Mouse (Mus musculus) heart, postnatal 36 days (tissue): ENCODE measurements around the gene Mdga2. TPM values are rescaled to one million over a fixed set of nuclear protein-coding genes. Genes with fewer than 3 reads are reported as not detected.

Experiments
- DNase-seq, 2 experiments: peaks; one replicate each; pipeline ENCODE4 v3.0.0; 2021 to 2022
- intact Hi-C: fragments of 180-260 bp; cut with DNase I; formaldehyde crosslinking; loops from one replicate; pipeline ENCODE4 v1.15.1; 2025
- total RNA-seq, 2 experiments: library from RNA; stranded (reverse); gene quantifications; 2 replicates each; pipeline ENCODE4 v1.2.3; 2021

The Mdga2 gene
- total RNA-seq, 2 experiments from 2014 or later: 0.73 to 0.86 TPM

- intact Hi-C loops: no loop called here
- no peak for DNase-seq
Measured at GRCm38 (mm10) chr12:67059136-67060014, 163.0 kb downstream of the Mdga2 start.

- intact Hi-C loops: no loop called here
- DNase-seq: no peak
Measured at GRCm38 (mm10) chr12:67056621-67057020, 165.7 kb downstream of the Mdga2 start.

- DNase-seq: no peak
- intact Hi-C loops: no loop called here
Measured at GRCm38 (mm10) chr12:67045099-67045750, 177.1 kb downstream of the Mdga2 start.

- DNase-seq: no peak
- intact Hi-C loops: no loop called here
Measured at GRCm38 (mm10) chr12:67041865-67042264, 180.5 kb downstream of the Mdga2 start.

GRCm38 (mm10) chr12:67035509-67036261 is 186.7 kb downstream of the Mdga2 start:
- intact Hi-C loops: no loop called here
- DNase-seq: no peak

- intact Hi-C loops: no loop called here
- DNase-seq: no peak
Measured at GRCm38 (mm10) chr12:67017192-67017591, 205.2 kb downstream of the Mdga2 start.

- intact Hi-C loops: no loop called here
- no peak for DNase-seq
Measured at GRCm38 (mm10) chr12:67011368-67011767, 211.0 kb downstream of the Mdga2 start.

- DNase-seq: no peak
- intact Hi-C loops: no loop called here
Measured at GRCm38 (mm10) chr12:67010318-67010717, 212.0 kb downstream of the Mdga2 start.

- no peak for DNase-seq
- intact Hi-C loops: no loop called here
Measured at GRCm38 (mm10) chr12:67009191-67009590, 213.2 kb downstream of the Mdga2 start.

GRCm38 (mm10) chr12:66954129-66954528 is 268.2 kb downstream of the Mdga2 start:
- no peak for DNase-seq
- intact Hi-C loops: no loop called here

- no peak for DNase-seq
- intact Hi-C loops: no loop called here
Measured at GRCm38 (mm10) chr12:66915741-66916140, 306.6 kb downstream of the Mdga2 start.

- intact Hi-C loops: no loop called here
- DNase-seq: no peak
Measured at GRCm38 (mm10) chr12:66899366-66899765, 323.0 kb downstream of the Mdga2 start.

- no peak for DNase-seq
- intact Hi-C loops: no loop called here
Measured at GRCm38 (mm10) chr12:66896790-66897189, 325.6 kb downstream of the Mdga2 start.

- DNase-seq: no peak
- intact Hi-C loops: no loop called here
Measured at GRCm38 (mm10) chr12:66890296-66890695, 332.1 kb downstream of the Mdga2 start.

- intact Hi-C loops: no loop called here
- no peak for DNase-seq
Measured at GRCm38 (mm10) chr12:66889276-66889675, 333.1 kb downstream of the Mdga2 start.

GRCm38 (mm10) chr12:66888636-66889035 is 333.7 kb downstream of the Mdga2 start:
- DNase-seq: no peak
- intact Hi-C loops: no loop called here

- no peak for DNase-seq
Measured at GRCm38 (mm10) chr12:66866199-66866598, 356.1 kb downstream of the Mdga2 start.

GRCm38 (mm10) chr12:66853167-66853566 is 369.2 kb downstream of the Mdga2 start:
- DNase-seq: no peak
- intact Hi-C loops: loop anchor here (10.0 kb wide), 1 partner anchor 1448 kb away; no protein-coding TSS in a partner anchor

More at GRCm38 (mm10) chr12:66866199-66866598, 356.1 kb downstream of the Mdga2 start:
- intact Hi-C loops: no loop called here

GRCm38 (mm10) chr12:66840336-66840735 is 382.0 kb downstream of the Mdga2 start:
- intact Hi-C loops: no loop called here
- no peak for DNase-seq

GRCm38 (mm10) chr12:66755653-66756052 is 466.7 kb downstream of the Mdga2 start:
- DNase-seq: no peak
- intact Hi-C loops: no loop called here

- no peak for DNase-seq
Measured at GRCm38 (mm10) chr12:66734536-66734935, 487.8 kb downstream of the Mdga2 start.

More at GRCm38 (mm10) chr12:66734536-66734935, 487.8 kb downstream of the Mdga2 start:
- intact Hi-C loops: no loop called here
